Mouse (Mus musculus): Measurements from ENCODE around the gene 6030468B19Rik. TPM values are rescaled to one million over a fixed set of nuclear protein-coding genes. Genes with fewer than 3 reads are reported as not detected.

The 6030468B19Rik gene
- 0.32 and 0.74 TPM in 2 replicates for polyA plus RNA-seq (2015; fragmentation: Nextera tagmentation; extraction: Ambion mirVana)

DNA sequence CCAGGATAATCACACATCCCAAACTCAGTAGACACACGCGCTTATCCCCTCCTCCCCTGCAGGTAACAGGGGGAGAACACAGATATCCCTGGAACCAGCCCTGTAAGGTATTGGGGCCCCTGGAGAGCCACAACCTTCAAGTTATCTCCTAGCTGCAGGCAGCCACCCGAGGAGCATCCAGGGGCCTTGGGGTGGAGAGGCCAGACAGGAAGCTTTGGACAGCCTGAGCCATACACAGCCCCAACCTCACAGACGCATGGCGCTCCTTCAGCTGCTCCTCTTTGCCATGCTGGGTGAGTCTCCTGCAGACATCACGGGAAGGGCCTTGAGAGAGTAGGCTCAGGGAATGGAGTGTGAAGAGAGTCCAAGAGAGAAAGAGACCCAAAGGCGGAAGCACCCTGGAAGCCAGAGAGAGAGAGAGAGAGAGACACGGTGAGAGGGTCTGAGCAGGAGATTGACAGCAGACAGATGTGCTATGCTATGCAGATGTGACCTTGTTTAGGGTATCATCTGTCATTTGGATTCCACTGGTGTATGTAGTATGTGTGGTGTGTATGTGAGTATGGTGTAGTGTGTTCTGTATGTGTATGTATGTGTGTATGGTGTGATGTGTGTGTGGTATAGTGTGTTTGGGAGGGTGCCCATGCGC is at the start of gene 6030468B19Rik:
Gene 6030468B19Rik, plus strand, starts transcription at position 150 of the 649 bp plus-strand sequence.
- H3K9me3 ChIP-seq: no peaks in the 10 kb centered on the region
- 41% methylated on average over 9 of the region's 9 CpGs for WGBS
- H3K4me3 ChIP-seq: no peak within 1 kb of the TSS
- ATAC-seq (ENCODE audit: borderline replicate concordance, extremely low read depth, low FRiP score, low TSS enrichment): peak; percentile 68; the same call in 1 of the 2 replicates
- H3K9ac ChIP-seq: no peak within 1 kb of the TSS
- H3K4me2 ChIP-seq: no peak within 1 kb of the TSS
- H3K4me1 ChIP-seq: peaks cover 13% of the 10 kb centered on the region
- no peak within 1 kb of the TSS for H3K27ac ChIP-seq
- H3K36me3 ChIP-seq: no peaks in the 10 kb centered on the region
- H3K27me3 ChIP-seq: no peaks in the 10 kb centered on the region

DNA sequence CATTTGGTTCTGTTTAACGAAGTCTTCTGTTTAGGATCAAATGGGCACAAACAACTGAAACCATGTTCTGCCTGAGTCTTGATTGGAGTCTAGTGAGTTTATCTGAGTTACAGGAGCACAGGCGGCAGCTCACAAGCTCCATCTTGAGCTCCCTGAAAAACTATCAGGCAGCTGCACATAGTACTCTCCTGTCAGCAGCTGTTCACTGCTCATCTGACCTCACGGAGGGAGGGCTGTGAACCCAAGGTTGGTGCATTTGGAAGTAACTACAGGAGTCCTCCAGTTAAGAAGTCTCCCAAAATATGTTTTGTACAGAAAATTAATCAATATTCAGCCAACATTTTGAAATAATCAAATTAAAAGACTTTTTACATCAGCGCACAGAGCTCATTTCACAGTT is 48.8 kb upstream of the 6030468B19Rik start:
- no peak for ATAC-seq (ENCODE audit: borderline replicate concordance, extremely low read depth, low FRiP score, low TSS enrichment)
- no peak overlapping the region for H3K4me2 ChIP-seq
- H3K9ac ChIP-seq: no peak overlapping the region
- 82% methylated on average over 4 of the region's 4 CpGs for WGBS
- H3K4me3 ChIP-seq: no peak overlapping the region
- H3K27me3 ChIP-seq: no peaks in the 10 kb centered on the region
- H3K36me3 ChIP-seq: peaks cover 89% of the 10 kb centered on the region
- no peaks in the 10 kb centered on the region for H3K4me1 ChIP-seq
- no peak overlapping the region for H3K27ac ChIP-seq
- H3K9me3 ChIP-seq: no peaks in the 10 kb centered on the region

DNA sequence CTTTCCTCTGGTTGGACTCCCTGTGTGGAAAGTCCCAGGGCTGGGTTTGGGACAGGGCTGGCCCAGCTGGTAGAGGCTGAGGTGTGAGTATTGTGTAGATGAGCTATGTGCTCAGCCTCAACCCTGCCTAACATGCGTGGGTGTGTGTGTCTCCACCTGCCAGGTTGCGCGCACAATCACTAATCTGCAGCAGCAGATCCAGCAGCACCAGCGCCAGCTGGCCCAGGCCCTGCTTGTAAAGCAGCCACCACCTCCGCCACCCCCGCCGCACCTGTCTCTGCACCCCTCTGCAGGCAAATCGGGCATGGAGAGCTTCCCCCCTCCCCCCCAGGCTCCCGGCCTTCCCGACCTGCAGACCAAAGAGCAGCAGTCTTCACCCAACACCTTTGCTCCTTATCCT is 48.0 kb upstream of the 6030468B19Rik start:
- no peak overlapping the region for H3K4me3 ChIP-seq
- H3K27me3 ChIP-seq: no peaks in the 10 kb centered on the region
- no peak for ATAC-seq (ENCODE audit: borderline replicate concordance, extremely low read depth, low FRiP score, low TSS enrichment)
- no peak overlapping the region for H3K9ac ChIP-seq
- WGBS: 92% methylated on average over 10 of the region's 10 CpGs
- no peaks in the 10 kb centered on the region for H3K9me3 ChIP-seq
- no peak overlapping the region for H3K27ac ChIP-seq
- H3K36me3 ChIP-seq: peaks cover 94% of the 10 kb centered on the region
- H3K4me2 ChIP-seq: no peak overlapping the region
- H3K4me1 ChIP-seq: no peaks in the 10 kb centered on the region

DNA sequence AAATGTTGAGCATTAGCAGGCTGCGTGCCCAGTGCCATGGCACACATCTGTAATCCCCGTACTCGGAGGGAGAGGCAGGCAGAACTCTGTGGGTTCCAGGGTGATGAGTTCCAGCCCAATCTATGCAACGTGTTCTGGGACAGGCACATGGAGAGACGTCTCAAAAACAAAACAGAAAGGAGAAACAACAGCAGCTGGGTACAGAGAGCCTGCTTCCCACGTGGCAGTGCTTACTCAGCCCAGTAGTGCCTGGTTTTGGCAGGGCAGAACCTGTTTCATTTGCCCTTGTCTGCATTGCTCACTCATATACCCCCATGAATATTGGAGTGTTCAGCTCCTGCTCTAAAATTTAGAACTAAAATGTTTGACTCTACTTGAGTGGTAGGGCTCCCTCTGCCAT is 45.9 kb upstream of the 6030468B19Rik start:
- no peak overlapping the region for H3K27ac ChIP-seq
- H3K9me3 ChIP-seq: no peaks in the 10 kb centered on the region
- H3K36me3 ChIP-seq: peaks cover 94% of the 10 kb centered on the region
- H3K4me2 ChIP-seq: no peak overlapping the region
- no peaks in the 10 kb centered on the region for H3K27me3 ChIP-seq
- no peak overlapping the region for H3K4me3 ChIP-seq
- H3K9ac ChIP-seq: no peak overlapping the region
- H3K4me1 ChIP-seq: no peaks in the 10 kb centered on the region
- no peak for ATAC-seq (ENCODE audit: borderline replicate concordance, extremely low read depth, low FRiP score, low TSS enrichment)
- 81% methylated on average over 6 of the region's 6 CpGs for WGBS

DNA sequence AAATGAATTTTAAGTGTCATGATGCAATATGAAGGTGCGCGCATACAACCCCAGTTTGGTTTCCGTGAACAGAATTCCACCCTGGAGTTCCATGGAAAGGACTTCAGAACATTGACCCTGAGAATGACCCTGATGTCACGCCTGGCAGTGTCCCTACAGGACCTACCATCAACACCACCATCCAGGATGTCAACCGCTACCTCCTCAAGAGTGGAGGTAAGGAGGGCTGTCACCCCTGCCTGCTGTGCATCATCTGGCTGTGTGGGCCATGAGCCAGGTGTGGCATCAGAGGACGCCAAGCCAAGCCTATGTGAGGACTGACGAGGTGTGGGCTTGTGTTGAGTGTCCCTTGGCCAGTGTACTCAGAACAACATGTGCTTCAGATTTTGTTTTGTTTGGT is 41.6 kb upstream of the 6030468B19Rik start:
- ATAC-seq (ENCODE audit: borderline replicate concordance, extremely low read depth, low FRiP score, low TSS enrichment): no peak
- Histone ChIP-seq H3K4me2 (no peak overlapping the region), H3K27me3 (no peaks in the 10 kb centered on the region), H3K27ac (no peak overlapping the region), H3K4me1 (no peaks in the 10 kb centered on the region), H3K9ac (no peak overlapping the region), H3K36me3 (peaks cover 87% of the 10 kb centered on the region), H3K4me3 (no peak overlapping the region), H3K9me3 (no peaks in the 10 kb centered on the region)
- 94% methylated on average over 7 of the region's 7 CpGs for WGBS

DNA sequence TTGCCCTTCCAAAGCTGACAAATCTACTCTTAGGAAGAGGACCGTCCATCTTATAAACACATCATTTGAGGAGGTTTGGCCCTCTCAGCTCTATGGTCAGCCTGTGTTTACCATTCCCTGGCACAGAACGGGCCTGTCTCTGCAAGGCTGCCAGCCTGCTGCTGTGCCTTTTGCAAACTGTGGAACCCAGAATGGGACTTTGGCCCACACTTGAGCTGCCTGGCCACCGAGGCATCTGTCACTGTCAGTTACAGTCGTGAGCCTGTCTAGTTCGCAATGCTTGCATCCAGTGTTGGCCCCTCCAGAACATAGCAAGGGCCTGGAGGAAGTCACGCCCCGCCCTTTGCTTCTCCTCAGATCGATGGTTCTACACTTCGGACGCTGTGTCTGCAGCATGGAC is 38.2 kb upstream of the 6030468B19Rik start:
- Histone ChIP-seq H3K9me3 (no peaks in the 10 kb centered on the region), H3K36me3 (peaks cover 74% of the 10 kb centered on the region), H3K4me1 (no peaks in the 10 kb centered on the region), H3K27me3 (no peaks in the 10 kb centered on the region), H3K4me3 (no peak overlapping the region), H3K4me2 (no peak overlapping the region), H3K27ac (no peak overlapping the region), H3K9ac (no peak overlapping the region)
- no peak for ATAC-seq (ENCODE audit: borderline replicate concordance, extremely low read depth, low FRiP score, low TSS enrichment)
- 77% methylated on average over 10 of the region's 10 CpGs for WGBS

DNA sequence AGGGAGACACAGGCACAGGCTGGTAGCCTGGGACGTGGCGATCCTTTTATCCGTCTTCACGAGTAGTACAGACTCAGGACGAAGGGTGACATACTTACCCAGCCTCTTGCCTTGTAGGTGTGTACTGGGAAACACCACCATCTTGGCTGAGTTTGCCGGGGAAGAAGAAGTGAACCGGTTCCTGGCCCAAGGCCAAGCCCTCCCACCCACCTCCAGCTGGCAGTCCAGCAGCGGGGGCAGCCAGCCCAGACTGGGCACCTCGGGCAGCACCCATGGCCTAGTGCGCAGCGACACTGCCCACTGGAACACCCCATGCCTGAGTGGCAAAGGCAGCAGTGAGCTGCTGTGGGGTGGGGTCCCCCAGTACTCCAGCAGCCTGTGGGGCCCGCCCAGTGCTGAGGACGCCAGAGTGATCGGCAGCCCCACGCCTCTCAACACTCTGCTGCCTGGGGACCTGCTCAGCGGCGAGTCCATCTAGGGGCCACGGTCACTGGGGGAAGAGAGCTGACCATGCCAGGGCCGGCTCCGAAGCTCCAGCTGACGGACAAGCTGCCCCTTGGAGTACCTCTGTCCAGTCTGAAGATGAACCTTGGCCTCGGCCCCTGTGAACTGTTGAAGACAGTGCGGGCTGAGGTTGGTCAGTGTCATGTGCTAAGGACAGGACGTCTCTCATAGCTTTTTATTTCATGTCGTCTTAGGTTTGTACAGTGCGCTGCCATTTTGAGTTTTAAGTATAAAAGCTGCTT is 36.9 kb upstream of the 6030468B19Rik start:
- H3K4me2 ChIP-seq: no peak overlapping the region
- peaks cover 69% of the 10 kb centered on the region for H3K36me3 ChIP-seq
- H3K4me3 ChIP-seq: no peak overlapping the region
- H3K9me3 ChIP-seq: no peaks in the 10 kb centered on the region
- ATAC-seq (ENCODE audit: borderline replicate concordance, extremely low read depth, low FRiP score, low TSS enrichment): peak; percentile 32; the same call in 1 of the 2 replicates
- WGBS: 84% methylated on average over 26 of the region's 26 CpGs
- H3K4me1 ChIP-seq: no peaks in the 10 kb centered on the region
- no peaks in the 10 kb centered on the region for H3K27me3 ChIP-seq
- no peak overlapping the region for H3K27ac ChIP-seq
- no peak overlapping the region for H3K9ac ChIP-seq

DNA sequence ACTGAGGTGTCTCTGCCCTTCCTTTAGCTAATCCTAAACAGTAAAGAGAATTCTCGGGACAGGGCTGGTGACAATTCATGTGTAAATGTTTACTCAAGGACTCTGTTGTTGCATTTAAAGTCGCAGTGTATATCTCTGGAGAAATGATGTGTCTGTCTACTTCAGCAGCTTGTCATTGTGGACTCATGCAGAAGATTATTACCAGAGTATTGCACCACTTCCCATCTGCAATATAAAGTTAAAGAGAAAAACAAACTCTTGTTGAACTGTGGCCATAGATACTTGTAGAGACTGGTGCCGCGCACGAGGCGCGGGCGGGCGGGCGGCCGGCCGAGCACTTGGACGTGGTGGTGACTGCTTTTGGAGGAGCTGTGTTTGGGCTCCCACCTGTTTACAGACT is 35.7 kb upstream of the 6030468B19Rik start:
- no peak overlapping the region for H3K27ac ChIP-seq
- no peak overlapping the region for H3K4me3 ChIP-seq
- no peaks in the 10 kb centered on the region for H3K27me3 ChIP-seq
- peaks cover 58% of the 10 kb centered on the region for H3K36me3 ChIP-seq
- no peak overlapping the region for H3K9ac ChIP-seq
- no peak for ATAC-seq (ENCODE audit: borderline replicate concordance, extremely low read depth, low FRiP score, low TSS enrichment)
- WGBS: 78% methylated on average over 13 of the region's 13 CpGs
- no peaks in the 10 kb centered on the region for H3K4me1 ChIP-seq
- no peaks in the 10 kb centered on the region for H3K9me3 ChIP-seq
- H3K4me2 ChIP-seq: no peak overlapping the region

DNA sequence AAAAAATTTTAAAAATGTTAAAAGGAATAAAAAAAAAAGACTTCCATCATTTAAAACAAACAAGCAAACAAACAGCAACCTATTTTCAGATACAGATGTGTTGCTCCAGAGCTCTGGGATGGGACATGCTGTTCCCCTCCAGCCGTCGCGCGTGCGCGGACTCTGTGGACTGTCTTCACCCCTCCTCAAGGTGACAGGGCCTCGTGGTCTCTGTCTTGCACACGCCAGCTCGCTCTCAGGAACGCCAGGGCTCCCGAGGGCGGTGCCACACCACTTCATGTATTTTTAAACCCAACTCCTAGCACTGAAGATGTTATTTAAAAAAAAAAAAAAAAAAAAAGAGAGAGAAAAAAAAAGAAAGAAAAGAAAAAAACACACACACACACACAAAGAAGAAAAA is 35.2 kb upstream of the 6030468B19Rik start:
- peaks cover 54% of the 10 kb centered on the region for H3K36me3 ChIP-seq
- H3K4me2 ChIP-seq: no peak overlapping the region
- H3K4me3 ChIP-seq: no peak overlapping the region
- 81% methylated on average over 12 of the region's 12 CpGs for WGBS
- no peaks in the 10 kb centered on the region for H3K27me3 ChIP-seq
- H3K9me3 ChIP-seq: no peaks in the 10 kb centered on the region
- H3K4me1 ChIP-seq: no peaks in the 10 kb centered on the region
- H3K9ac ChIP-seq: no peak overlapping the region
- no peak overlapping the region for H3K27ac ChIP-seq
- no peak for ATAC-seq (ENCODE audit: borderline replicate concordance, extremely low read depth, low FRiP score, low TSS enrichment)

DNA sequence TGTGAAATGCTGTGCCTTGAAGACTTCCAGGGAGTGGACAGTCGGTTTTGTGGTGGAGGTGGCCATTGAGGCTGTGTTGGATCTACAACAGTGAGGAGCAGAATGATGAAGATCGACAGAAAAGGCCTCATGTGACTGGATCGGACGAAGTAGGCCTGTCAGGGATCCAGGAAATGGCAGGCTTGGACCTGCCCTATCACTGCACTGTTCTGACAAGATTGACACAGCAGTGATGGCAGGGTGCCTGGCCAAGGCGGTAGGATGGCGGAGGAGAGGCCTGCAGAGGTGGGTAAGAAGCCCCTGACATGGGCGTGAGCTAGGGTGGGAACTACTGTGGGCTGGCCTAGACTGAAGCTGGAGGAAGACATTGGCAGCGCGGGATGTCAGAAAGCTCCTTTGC is 33.1 kb upstream of the 6030468B19Rik start:
- Histone ChIP-seq H3K36me3 (peaks cover 41% of the 10 kb centered on the region), H3K9ac (no peak overlapping the region), H3K4me1 (peaks cover 6% of the 10 kb centered on the region), H3K27ac (no peak overlapping the region), H3K9me3 (no peaks in the 10 kb centered on the region), H3K27me3 (no peaks in the 10 kb centered on the region), H3K4me2 (no peak overlapping the region), H3K4me3 (no peak overlapping the region)
- WGBS: 84% methylated on average over 9 of the region's 9 CpGs
- ATAC-seq (ENCODE audit: borderline replicate concordance, extremely low read depth, low FRiP score, low TSS enrichment): no peak

DNA sequence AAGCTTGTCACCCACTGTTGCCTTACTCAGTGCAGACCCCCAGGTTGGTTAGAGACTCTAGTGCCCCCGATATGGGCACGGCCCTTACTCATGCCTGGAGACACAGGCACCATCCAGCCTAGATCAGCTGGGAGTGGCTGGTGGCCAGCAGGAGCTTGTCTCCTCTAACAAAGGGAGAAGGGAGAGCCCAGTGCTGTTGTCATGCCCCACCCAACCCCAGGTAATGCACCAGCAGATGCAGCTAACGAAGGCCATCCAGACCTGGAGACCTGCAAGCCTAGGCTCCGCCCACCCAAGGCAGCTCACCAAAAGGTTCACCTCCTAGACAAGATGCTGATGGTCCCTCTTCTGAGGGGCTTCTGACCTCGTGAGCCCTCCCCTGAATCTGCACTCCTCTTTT is 32.1 kb upstream of the 6030468B19Rik start:
- 79% methylated on average over 5 of the region's 5 CpGs for WGBS
- Histone ChIP-seq H3K36me3 (peaks cover 31% of the 10 kb centered on the region), H3K4me1 (peaks cover 13% of the 10 kb centered on the region), H3K27me3 (no peaks in the 10 kb centered on the region), H3K4me3 (no peak overlapping the region), H3K27ac (no peak overlapping the region), H3K4me2 (no peak overlapping the region), H3K9ac (no peak overlapping the region), H3K9me3 (no peaks in the 10 kb centered on the region)
- ATAC-seq (ENCODE audit: borderline replicate concordance, extremely low read depth, low FRiP score, low TSS enrichment): no peak

DNA sequence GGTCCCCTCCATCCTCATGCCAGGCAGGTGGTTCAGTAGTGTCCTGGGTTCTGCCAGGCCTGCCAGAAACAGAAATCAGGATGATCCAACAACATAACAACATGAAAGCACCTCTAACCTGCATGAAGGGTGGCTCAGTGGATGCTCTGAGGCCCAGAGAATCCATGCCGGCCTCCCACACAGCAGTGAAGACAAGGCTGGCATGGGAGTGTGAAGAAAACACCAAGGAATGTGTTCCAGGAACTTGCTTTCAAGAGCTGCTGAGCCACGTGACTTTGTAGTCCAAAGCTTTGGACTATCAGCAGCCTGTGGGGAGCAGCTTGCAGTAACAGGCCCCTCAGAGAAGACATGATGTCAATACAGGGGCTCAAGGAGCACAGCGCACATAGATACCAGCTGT is 31.2 kb upstream of the 6030468B19Rik start:
- H3K4me3 ChIP-seq: no peak overlapping the region
- WGBS: 75% methylated on average over 3 of the region's 3 CpGs
- H3K4me2 ChIP-seq: no peak overlapping the region
- peaks cover 23% of the 10 kb centered on the region for H3K36me3 ChIP-seq
- no peak for ATAC-seq (ENCODE audit: borderline replicate concordance, extremely low read depth, low FRiP score, low TSS enrichment)
- peaks cover 13% of the 10 kb centered on the region for H3K4me1 ChIP-seq
- no peak overlapping the region for H3K9ac ChIP-seq
- H3K27ac ChIP-seq: no peak overlapping the region
- no peaks in the 10 kb centered on the region for H3K9me3 ChIP-seq
- no peaks in the 10 kb centered on the region for H3K27me3 ChIP-seq

Measured in lung, embryonic 15.5 days (tissue).